Mouse (Mus musculus): ENCODE measurements at regions not wholly inside any gene's neighbourhood (a gene's known extent, or its start where the extent isn't known, plus 50 kb on each side); places are given as distances from the start of the nearest gene placed in this dataset.
A peak's percentile ranks its signal among the peaks of the same experiment; 100 is the strongest.

DNA sequence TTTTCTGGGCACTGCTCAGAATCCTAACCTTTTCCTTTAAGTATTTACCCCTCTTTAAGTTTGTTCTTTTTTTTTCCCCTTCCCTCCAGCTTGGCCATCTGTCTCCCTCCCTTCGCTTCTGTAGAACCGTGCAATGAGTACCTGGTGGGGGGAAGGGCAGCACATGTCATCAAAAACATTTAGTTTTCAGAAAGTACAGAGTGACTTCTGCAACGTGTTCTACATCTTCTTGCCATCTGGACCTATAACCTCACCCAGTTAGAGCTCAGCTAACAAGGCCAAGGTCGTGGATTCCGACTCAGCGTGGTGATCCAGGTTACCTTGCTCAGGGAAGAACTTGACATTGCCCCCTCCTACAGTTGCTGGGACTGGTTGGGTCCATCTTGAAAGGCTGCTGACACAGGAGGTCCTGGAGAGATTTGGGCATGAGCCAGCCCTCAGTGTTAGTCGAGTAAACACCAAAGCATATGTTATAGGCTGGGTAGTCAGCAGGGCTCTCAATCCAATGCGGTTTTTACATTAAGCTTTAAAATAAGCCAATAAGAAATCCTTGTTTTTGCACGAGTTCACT, 1075.0 kb downstream of the Synb start:
- Histone ChIP-seq H3K4me3 (replicated peaks) (no peak overlapping the region), H3K27ac (no peak overlapping the region), H3K36me3 (replicated peaks) (no peaks in the 10 kb centered on the region), H3K4me1 (no peaks in the 10 kb centered on the region), H3K9ac (no peak overlapping the region), H3K9me3 (no peaks in the 10 kb centered on the region), H3K27me3 (no peaks in the 10 kb centered on the region), H3K4me2 (no peak overlapping the region)
- ATAC-seq (ENCODE audit: low FRiP score) = no peak
- WGBS = 76% methylated on average over 9 of the region's 9 CpGs

DNA sequence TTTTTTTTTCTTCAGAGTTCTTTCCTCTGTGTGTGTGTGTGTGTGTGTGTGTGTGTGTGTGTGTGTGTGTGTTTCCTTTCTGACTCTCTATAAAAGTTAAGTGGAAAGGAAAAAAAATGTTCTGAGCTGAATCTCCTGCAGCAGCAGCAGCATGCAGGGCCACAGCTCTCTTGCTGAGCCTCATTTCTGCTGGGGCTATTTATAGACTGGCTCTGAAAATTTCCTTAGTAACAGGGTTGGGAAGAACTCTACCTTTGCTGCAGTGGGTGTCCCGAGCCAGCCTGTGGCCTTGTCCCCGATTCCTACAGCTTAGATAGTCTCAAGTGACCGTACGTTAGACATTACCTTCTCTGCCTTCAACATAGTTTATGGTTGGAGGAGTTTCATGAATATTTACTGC, 1075.6 kb downstream of the Synb start:
- H3K36me3 ChIP-seq (replicated peaks) = no peaks in the 10 kb centered on the region
- no peaks in the 10 kb centered on the region for H3K9me3 ChIP-seq
- no peak overlapping the region for H3K4me3 ChIP-seq (replicated peaks)
- ATAC-seq (ENCODE audit: low FRiP score) = no peak
- no peak overlapping the region for H3K27ac ChIP-seq
- WGBS = 79% methylated on average over 4 of the region's 4 CpGs
- H3K9ac ChIP-seq = no peak overlapping the region
- no peak overlapping the region for H3K4me2 ChIP-seq
- H3K4me1 ChIP-seq = no peaks in the 10 kb centered on the region
- H3K27me3 ChIP-seq = no peaks in the 10 kb centered on the region

DNA sequence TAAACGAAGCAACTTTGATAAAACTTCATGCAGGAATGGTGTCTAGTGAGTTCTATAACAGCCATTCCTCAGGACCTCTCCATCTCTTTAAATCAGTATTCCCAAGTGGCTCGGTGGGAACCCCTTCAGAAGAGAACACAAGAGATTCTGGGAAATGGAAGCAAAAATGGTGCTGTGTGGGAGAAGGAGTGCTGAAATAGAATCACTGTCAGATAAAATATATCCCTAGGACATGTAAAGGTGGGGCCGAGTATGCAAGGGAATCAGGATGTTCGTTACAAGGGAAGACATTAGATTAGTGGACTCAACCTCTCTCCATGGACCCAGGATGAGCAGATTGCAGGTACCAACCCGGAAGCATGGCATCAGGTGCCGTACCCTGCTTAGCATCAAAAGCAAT, 1076.1 kb downstream of the Synb start:
- H3K27ac ChIP-seq = no peak overlapping the region
- H3K9ac ChIP-seq = no peak overlapping the region
- no peaks in the 10 kb centered on the region for H3K9me3 ChIP-seq
- H3K36me3 ChIP-seq (replicated peaks) = no peaks in the 10 kb centered on the region
- 80% methylated on average over 6 of the region's 6 CpGs for WGBS
- H3K4me2 ChIP-seq = no peak overlapping the region
- no peak for ATAC-seq (ENCODE audit: low FRiP score)
- H3K4me1 ChIP-seq = no peaks in the 10 kb centered on the region
- no peak overlapping the region for H3K4me3 ChIP-seq (replicated peaks)
- no peaks in the 10 kb centered on the region for H3K27me3 ChIP-seq

DNA sequence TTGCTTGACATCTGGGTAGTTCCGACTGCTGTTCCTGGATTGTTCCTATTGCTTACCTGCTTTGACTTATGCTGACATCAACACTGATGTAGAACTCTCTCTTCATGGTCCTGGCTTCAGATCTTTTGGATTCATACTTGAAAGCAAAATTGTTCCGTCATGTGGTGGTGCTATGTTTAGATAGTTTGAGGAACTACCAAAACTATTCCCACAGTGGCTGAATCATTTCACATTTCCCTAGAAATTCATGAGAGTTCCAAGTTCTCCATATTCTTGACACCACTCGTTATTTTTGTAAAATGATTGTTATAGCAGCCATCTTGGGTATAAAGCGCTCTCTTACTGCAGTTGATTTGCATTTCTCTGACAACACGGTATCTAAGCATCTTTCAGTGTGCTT, 1080.2 kb downstream of the Synb start:
- WGBS = 95% methylated on average over 5 of the region's 5 CpGs
- H3K4me2 ChIP-seq = no peak overlapping the region
- no peak overlapping the region for H3K9ac ChIP-seq
- no peaks in the 10 kb centered on the region for H3K9me3 ChIP-seq
- no peak overlapping the region for H3K27ac ChIP-seq
- no peaks in the 10 kb centered on the region for H3K27me3 ChIP-seq
- ATAC-seq (ENCODE audit: low FRiP score) = no peak
- no peak overlapping the region for H3K4me3 ChIP-seq (replicated peaks)
- H3K4me1 ChIP-seq = no peaks in the 10 kb centered on the region
- H3K36me3 ChIP-seq (replicated peaks) = no peaks in the 10 kb centered on the region

DNA sequence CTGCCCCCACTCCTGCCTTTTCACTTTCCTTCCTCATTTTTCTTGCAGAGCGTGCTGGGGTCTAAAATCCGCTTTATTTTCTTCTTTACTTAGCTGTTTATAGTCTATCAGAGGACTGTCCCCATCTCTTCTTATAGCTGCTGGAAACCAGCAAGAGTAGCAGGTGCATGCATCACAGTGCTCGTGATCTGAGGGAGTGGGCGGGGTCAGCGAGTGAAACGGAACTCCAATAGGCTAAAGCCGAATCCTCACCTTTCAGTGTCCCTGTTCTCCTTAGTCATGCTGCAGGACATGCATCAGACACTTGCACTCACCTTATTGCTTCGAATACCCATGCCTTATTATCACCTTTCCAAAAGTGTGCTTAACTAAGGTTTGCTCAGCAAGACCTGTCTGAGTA, 1095.3 kb downstream of the Synb start:
- Histone ChIP-seq H3K4me3 (replicated peaks) (no peak overlapping the region), H3K36me3 (replicated peaks) (no peaks in the 10 kb centered on the region), H3K4me1 (peaks cover 24% of the 10 kb centered on the region), H3K9me3 (no peaks in the 10 kb centered on the region), H3K9ac (no peak overlapping the region), H3K27me3 (peaks cover 10% of the 10 kb centered on the region; the same call in 1 of the 2 replicates), H3K4me2 (peak overlapping the region; percentile 3; the same call in 1 of the 2 replicates), H3K27ac (no peak overlapping the region)
- WGBS = 4% methylated on average over 8 of the region's 8 CpGs
- peak; percentile 12; the same call in 1 of the 2 replicates for ATAC-seq (ENCODE audit: low FRiP score)

DNA sequence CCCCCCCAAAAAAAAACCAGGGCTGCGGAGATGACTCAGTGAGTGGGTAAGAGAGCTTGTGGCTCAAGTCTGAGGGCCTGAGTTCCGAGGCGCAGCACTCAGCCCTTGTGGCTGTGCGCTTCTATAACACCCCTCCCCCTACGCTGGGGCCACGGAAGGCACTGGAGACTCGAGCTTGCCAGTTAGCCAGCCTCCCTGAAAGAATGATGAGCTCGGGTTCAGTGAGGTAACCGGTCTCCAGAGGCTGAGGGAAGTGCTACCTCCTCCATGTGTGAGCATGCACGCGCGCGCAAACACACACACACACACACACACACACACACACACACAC, 1096.7 kb downstream of the Synb start:
- peak; percentile 83 for ATAC-seq (ENCODE audit: low FRiP score)
- H3K27ac ChIP-seq = peak overlapping the region; percentile 75
- H3K4me3 ChIP-seq (replicated peaks) = no peak overlapping the region
- H3K4me1 ChIP-seq = peaks cover 24% of the 10 kb centered on the region
- H3K9ac ChIP-seq = no peak overlapping the region
- 14% methylated on average over 13 of the region's 13 CpGs for WGBS
- peak overlapping the region; percentile 36 for H3K4me2 ChIP-seq
- no peaks in the 10 kb centered on the region for H3K36me3 ChIP-seq (replicated peaks)
- H3K27me3 ChIP-seq = peaks cover 10% of the 10 kb centered on the region; the same call in 1 of the 2 replicates
- no peaks in the 10 kb centered on the region for H3K9me3 ChIP-seq

DNA sequence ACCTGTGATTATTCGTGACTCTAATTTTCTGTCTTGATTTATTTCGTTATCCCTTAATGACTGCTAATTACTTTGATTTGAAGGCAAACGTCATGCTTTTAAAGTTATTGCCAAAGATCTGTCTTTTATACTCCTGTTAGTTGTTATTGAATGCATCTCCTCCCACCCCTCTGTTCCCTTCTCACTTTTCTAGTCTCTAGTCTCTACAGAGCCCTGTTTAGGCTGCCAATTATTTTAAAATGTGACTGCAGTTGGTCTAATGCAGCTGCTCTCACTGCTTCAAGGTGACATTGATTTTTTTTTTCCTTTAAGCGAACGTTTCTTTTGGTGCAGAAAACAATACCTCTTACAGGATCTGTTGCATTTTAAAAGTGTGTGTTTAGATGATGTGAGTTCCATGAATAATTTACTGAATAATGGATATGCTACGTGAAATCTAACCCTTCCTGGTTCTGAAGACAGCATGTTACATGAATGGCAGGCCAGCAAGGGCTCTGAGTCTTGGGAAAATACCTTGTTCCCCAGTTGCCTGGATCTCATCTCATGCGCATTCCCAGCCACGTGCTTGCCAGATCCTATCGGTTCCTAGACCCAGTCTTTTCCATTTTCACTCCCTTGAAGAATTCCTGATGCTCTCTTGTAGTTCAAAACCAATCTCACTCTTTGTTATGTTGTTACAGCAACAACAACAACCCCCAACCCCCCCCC, 1097.2 kb downstream of the Synb start:
- H3K36me3 ChIP-seq (replicated peaks) = no peaks in the 10 kb centered on the region
- no peak overlapping the region for H3K9ac ChIP-seq
- H3K4me2 ChIP-seq = peak overlapping the region; percentile 36
- H3K4me3 ChIP-seq (replicated peaks) = no peak overlapping the region
- H3K9me3 ChIP-seq = no peaks in the 10 kb centered on the region
- peaks cover 10% of the 10 kb centered on the region; the same call in 1 of the 2 replicates for H3K27me3 ChIP-seq
- H3K4me1 ChIP-seq = peaks cover 24% of the 10 kb centered on the region
- WGBS = 14% methylated on average over 9 of the region's 9 CpGs
- H3K27ac ChIP-seq = peak overlapping the region; percentile 75
- ATAC-seq (ENCODE audit: low FRiP score) = peak; percentile 59

DNA sequence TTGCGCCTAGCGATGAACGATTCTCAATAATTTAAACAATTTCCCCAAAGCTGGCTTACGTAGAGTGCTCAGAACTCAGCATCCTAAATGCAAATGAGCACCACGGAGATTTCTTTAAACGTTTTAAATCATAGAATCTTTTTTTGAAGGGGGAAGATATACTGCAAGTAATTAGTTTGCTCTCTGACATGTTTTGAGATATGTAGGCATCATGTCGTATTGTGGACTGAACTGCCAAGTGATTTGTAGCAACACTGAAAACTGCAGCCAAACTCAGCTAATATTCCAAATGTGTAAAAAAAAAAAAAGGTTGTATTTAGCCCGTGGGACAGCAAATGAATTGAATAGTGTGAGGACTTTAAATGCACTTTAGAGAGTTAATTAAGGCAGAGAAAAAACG, 1097.9 kb downstream of the Synb start:
- H3K9ac ChIP-seq = no peak overlapping the region
- H3K4me2 ChIP-seq = no peak overlapping the region
- no peak for ATAC-seq (ENCODE audit: low FRiP score)
- WGBS = 62% methylated on average over 9 of the region's 9 CpGs
- H3K27ac ChIP-seq = no peak overlapping the region
- peaks cover 10% of the 10 kb centered on the region; the same call in 1 of the 2 replicates for H3K27me3 ChIP-seq
- no peaks in the 10 kb centered on the region for H3K36me3 ChIP-seq (replicated peaks)
- no peak overlapping the region for H3K4me3 ChIP-seq (replicated peaks)
- peaks cover 24% of the 10 kb centered on the region for H3K4me1 ChIP-seq
- H3K9me3 ChIP-seq = no peaks in the 10 kb centered on the region

DNA sequence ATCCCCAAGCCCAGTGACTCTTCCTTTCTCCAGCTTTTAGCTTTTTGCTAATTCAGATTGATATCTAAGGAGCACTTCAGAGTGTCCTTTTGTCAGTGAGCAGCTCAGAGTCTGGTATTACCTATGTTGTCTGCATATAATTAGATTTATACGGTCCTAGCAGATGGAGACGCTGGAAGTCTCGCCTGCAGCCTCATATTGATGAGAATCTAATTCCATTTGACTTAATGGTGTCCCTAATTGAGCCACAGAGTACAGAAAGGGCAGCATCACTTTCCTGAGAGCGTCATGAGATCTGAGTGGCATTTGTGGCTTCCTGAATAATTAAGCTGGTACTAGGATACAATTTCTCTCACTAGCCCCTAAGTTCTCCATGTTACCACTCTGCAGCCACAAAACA, 1104.2 kb downstream of the Synb start:
- ATAC-seq (ENCODE audit: low FRiP score) = no peak
- WGBS = 63% methylated on average over 4 of the region's 4 CpGs
- Histone ChIP-seq H3K9ac (no peak overlapping the region), H3K27ac (no peak overlapping the region), H3K9me3 (no peaks in the 10 kb centered on the region), H3K27me3 (no peaks in the 10 kb centered on the region), H3K4me3 (replicated peaks) (no peak overlapping the region), H3K4me2 (no peak overlapping the region), H3K4me1 (peaks cover 8% of the 10 kb centered on the region; the same call in 1 of the 2 replicates), H3K36me3 (replicated peaks) (no peaks in the 10 kb centered on the region)

DNA sequence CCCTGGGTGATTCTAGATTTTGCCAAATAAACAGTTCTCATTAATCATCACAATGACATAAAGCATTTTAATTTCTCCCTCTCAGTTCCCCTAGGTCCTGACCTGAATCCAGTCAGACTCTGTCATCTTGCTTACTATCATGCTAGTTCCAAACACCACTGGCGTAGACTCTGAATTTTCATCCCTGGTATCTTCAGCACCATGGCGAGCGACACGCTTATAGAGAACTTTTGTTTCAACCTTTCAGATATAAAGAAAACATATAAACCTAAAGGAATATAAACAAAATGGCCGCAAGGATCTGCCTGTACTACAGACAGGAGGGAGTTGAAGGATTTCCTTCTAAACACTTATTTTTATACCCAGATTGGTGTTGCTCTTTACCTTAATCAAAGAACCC, 1105.8 kb downstream of the Synb start:
- no peaks in the 10 kb centered on the region for H3K27me3 ChIP-seq
- no peak overlapping the region for H3K9ac ChIP-seq
- no peak overlapping the region for H3K27ac ChIP-seq
- WGBS = 70% methylated on average over 5 of the region's 5 CpGs
- peaks cover 8% of the 10 kb centered on the region; the same call in 1 of the 2 replicates for H3K4me1 ChIP-seq
- H3K9me3 ChIP-seq = no peaks in the 10 kb centered on the region
- H3K36me3 ChIP-seq (replicated peaks) = no peaks in the 10 kb centered on the region
- ATAC-seq (ENCODE audit: low FRiP score) = no peak
- H3K4me3 ChIP-seq (replicated peaks) = no peak overlapping the region
- H3K4me2 ChIP-seq = no peak overlapping the region

DNA sequence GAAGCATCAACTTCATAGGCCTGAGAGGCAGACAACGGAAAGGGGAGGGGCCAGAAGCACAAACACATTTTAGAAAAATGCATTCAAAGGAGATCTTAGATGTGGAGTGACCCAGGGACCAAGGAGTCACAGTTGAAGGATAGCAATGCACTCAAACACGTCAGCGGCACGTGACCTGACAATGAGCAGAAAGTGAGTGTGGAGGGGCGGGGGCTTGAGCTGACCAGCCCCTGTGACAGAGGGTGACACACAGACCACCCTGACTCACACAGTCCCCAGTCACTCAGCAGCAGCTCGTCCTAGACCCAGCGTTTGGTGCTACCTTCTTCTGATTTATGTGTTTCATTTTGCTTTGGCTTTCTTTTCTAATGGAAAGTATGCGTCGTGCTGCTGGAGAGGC, 1111.5 kb downstream of the Synb start:
- WGBS = 55% methylated on average over 9 of the region's 9 CpGs
- no peak for ATAC-seq (ENCODE audit: low FRiP score)
- no peaks in the 10 kb centered on the region for H3K36me3 ChIP-seq (replicated peaks)
- H3K27ac ChIP-seq = no peak overlapping the region
- H3K9ac ChIP-seq = no peak overlapping the region
- H3K4me1 ChIP-seq = no peaks in the 10 kb centered on the region
- no peak overlapping the region for H3K4me3 ChIP-seq (replicated peaks)
- H3K9me3 ChIP-seq = no peaks in the 10 kb centered on the region
- no peak overlapping the region for H3K4me2 ChIP-seq
- no peaks in the 10 kb centered on the region for H3K27me3 ChIP-seq

DNA sequence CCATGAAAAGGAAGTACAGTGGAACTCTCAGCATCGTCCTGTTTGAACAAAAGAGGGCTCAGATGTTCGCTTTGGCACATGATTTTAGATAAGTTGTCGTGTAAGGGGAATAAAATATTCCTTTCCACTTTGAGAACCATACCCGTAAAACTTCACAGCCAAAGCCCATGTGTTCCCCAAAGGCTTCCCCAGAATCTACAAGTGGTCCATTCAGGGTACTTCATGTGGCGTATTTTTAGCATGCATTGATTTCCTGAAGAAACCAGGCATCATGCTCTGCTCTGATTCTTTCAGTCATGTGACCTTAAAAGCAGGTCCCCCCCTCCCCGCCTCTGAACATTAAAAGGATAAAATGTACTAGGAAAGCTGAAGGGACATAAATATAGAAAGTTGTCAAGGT, 1112.9 kb downstream of the Synb start:
- 73% methylated on average over 6 of the region's 6 CpGs for WGBS
- Histone ChIP-seq H3K4me1 (no peaks in the 10 kb centered on the region), H3K27me3 (no peaks in the 10 kb centered on the region), H3K27ac (no peak overlapping the region), H3K9ac (no peak overlapping the region), H3K4me2 (no peak overlapping the region), H3K4me3 (replicated peaks) (no peak overlapping the region), H3K9me3 (no peaks in the 10 kb centered on the region), H3K36me3 (replicated peaks) (no peaks in the 10 kb centered on the region)
- no peak for ATAC-seq (ENCODE audit: low FRiP score)
